In the genomic region with DNA sequence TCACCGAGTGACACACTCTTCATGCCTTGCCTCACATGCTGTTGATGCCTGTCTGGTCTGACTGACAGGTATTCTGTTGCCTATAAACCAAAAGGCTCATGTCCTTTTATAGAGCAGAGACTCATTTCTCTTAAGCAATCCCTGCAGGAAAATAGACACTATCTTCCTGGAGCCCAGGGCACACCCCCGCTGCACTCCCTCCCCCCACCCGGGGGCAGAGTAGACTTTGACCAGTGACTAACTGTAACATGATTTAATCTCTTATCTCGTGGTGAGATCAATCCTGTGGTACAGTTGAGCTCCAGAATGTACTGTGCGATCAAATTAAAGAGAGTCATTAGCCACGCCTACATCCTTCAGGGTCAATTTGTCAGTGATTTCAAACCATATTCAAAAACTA, we compare ENCODE assay signal across 20 mouse cellular contexts. TPM values are rescaled to one million over a fixed set of nuclear protein-coding genes. Genes with fewer than 3 reads are reported as not detected.
DNase-seq lines count a peak whose midpoint lies in the region; ATAC-seq and TF ChIP-seq lines count a peak whose summit lies in the region.
"Had no signal": no experiment of that assay in that cellular context is flagged by ENCODE, and none has a peak within 500 bp of the region (broad histone marks: within the 10 kb centered on the region; RNA-seq: fewer than 3 reads in every experiment).

No protein-coding gene starts in this region.

- H3K36me3 ChIP-seq in liver, embryonic 13.5 days: no peaks in the 10 kb centered on the region
- no peaks in the 10 kb centered on the region for H3K36me3 ChIP-seq in small intestine, adult 2 months (ENCODE audit: control insufficient read depth, insufficient read depth, low read length)
- H3K36me3 ChIP-seq: embryonic facial prominence, embryonic 13.5 days; heart, embryonic 13.5 days; hindbrain, embryonic 15.5 days had no signal

- H3K27ac ChIP-seq in liver, embryonic 13.5 days: no peak overlapping the region
- peak overlapping the region; percentile 51; the same call in 1 of the 2 replicates for H3K27ac ChIP-seq in small intestine, adult 2 months (ENCODE audit: insufficient read depth, low read depth, low read length)
- H3K27ac ChIP-seq: embryonic facial prominence, embryonic 13.5 days; forebrain, embryonic 13.5 days; heart, embryonic 13.5 days; hindbrain, embryonic 15.5 days had no signal

- H3K4me3 ChIP-seq in liver, embryonic 13.5 days (replicated peaks): no peak overlapping the region
- H3K4me3 ChIP-seq in small intestine, adult 2 months (ENCODE audit: low read depth, low read length): no peak overlapping the region
- H3K4me3 ChIP-seq: embryonic facial prominence, embryonic 13.5 days; forebrain, embryonic 13.5 days; heart, embryonic 13.5 days; hindbrain, embryonic 15.5 days had no signal

- ATAC-seq in liver, embryonic 13.5 days (ENCODE audit: low read depth): peak; percentile 45; the same call in 1 of the 2 replicates
- ATAC-seq: forebrain, embryonic 13.5 days; forebrain, postnatal 0 days had no signal

- DNase-seq in adrenal gland, postnatal 14 days: peak; percentile 16
- no peak for DNase-seq in adrenal gland, postnatal 10 days
- DNase-seq in urinary bladder, postnatal 14 days (ENCODE audit: low spot score): peak; percentile 60
- DNase-seq in urinary bladder, postnatal 25 days (ENCODE audit: low spot score): no peak
- no peak for DNase-seq in liver, embryonic 13.5 days
- DNase-seq in gastrocnemius, postnatal 25 days: no peak
- DNase-seq in heart, postnatal 36 days: no peak
- DNase-seq: adrenal gland, postnatal 25 days; cerebellum, adult 18-20 months; cerebellum, adult 9-11 months; cerebellum, postnatal 36 days; forebrain, postnatal 0 days; gastrocnemius, postnatal 36 days; heart, adult 11 months had no signal

- no peaks in the 10 kb centered on the region for H3K27me3 ChIP-seq in liver, embryonic 13.5 days
- H3K27me3 ChIP-seq in small intestine, adult 2 months (ENCODE audit: control insufficient read depth, insufficient read depth, low read length): no peaks in the 10 kb centered on the region
- H3K27me3 ChIP-seq: embryonic facial prominence, embryonic 13.5 days; forebrain, embryonic 13.5 days; heart, embryonic 13.5 days; hindbrain, embryonic 15.5 days had no signal

- no peak for TF ChIP-seq POLR2A in small intestine, adult 2 months (IDR thresholded peaks at IDR 0.05; ENCODE audit: low read depth, low read length)

- H3K4me1 ChIP-seq in liver, embryonic 13.5 days (replicated peaks): no peaks in the 10 kb centered on the region
- peaks cover 6% of the 10 kb centered on the region; the same call in 1 of the 2 replicates for H3K4me1 ChIP-seq in small intestine, adult 2 months (ENCODE audit: control insufficient read depth, insufficient read depth, insufficient read length, low read length)
- H3K4me1 ChIP-seq: embryonic facial prominence, embryonic 13.5 days; forebrain, embryonic 13.5 days; heart, embryonic 13.5 days; hindbrain, embryonic 15.5 days had no signal

- no peaks in the 10 kb centered on the region for H3K9me3 ChIP-seq in liver, embryonic 13.5 days (replicated peaks)
- H3K9me3 ChIP-seq: embryonic facial prominence, embryonic 13.5 days; forebrain, embryonic 13.5 days; heart, embryonic 13.5 days; hindbrain, embryonic 15.5 days had no signal

- H3K9ac ChIP-seq in liver, embryonic 13.5 days: no peak overlapping the region
- H3K9ac ChIP-seq: embryonic facial prominence, embryonic 13.5 days; forebrain, embryonic 13.5 days; forebrain, postnatal 0 days; heart, embryonic 13.5 days; hindbrain, embryonic 15.5 days had no signal

- no peak overlapping the region for H3K4me2 ChIP-seq in liver, embryonic 13.5 days
- H3K4me2 ChIP-seq: embryonic facial prominence, embryonic 13.5 days; forebrain, embryonic 13.5 days; heart, embryonic 13.5 days; hindbrain, embryonic 15.5 days had no signal

- intact Hi-C loops in heart, postnatal 36 days (cut with DNase I): no loop called here

- TF ChIP-seq CTCF in small intestine, adult 2 months (IDR thresholded peaks at IDR 0.05; ENCODE audit: extremely low read depth, insufficient read length, insufficient replicate concordance, low read depth, low read length): no peak

- 55% methylated on average over 6 of the region's 6 CpGs for WGBS in liver, embryonic 13.5 days (ENCODE audit: insufficient replicate concordance)
- 27% methylated on average over 6 of the region's 6 CpGs for WGBS in small intestine, adult 2 months

RNA-seq across cellular contexts. Expression of a gene that starts 18.1 kb away (rescaled TPM):
- 13.5 and 13.9 TPM in 2 replicates for total RNA-seq in adrenal gland, postnatal 14 days (2021)
- 10 to 100 TPM in 1 of 2 experiments, 1 to 10 TPM in 1; 6.1 to 10.3 TPM for total RNA-seq in adrenal gland, postnatal 10 days (2021)
- polyA plus RNA-seq in liver, embryonic 13.5 days (2015; fragmentation: Nextera tagmentation; extraction: Ambion mirVana): 0.94 and 0.96 TPM in 2 replicates
- polyA plus RNA-seq in small intestine, adult 2 months (2012; rRNA removed): 0.23 TPM in 2 replicates
- under 1 TPM; 0.10 to 0.24 TPM for total RNA-seq in gastrocnemius, postnatal 25 days (2021)
- under 1 TPM; 0.50 to 0.81 TPM for total RNA-seq in heart, postnatal 36 days (2021)
- polyA plus RNA-seq: C2C12 had no signal

Comparison
In these comparisons a context has a peak if more than half of its experiments do, and no peak if none do; other contexts are left out.
1. DNase-seq: peak in adrenal gland, postnatal 14 days (single experiment) and urinary bladder, postnatal 14 days (single experiment); none in adrenal gland, postnatal 10 days (single experiment), urinary bladder, postnatal 25 days (single experiment), liver, embryonic 13.5 days (single experiment), gastrocnemius, postnatal 25 days (single experiment) and heart, postnatal 36 days (0 of 2).